10 mouse cellular contexts compared by ENCODE assay signal in the genomic region with DNA sequence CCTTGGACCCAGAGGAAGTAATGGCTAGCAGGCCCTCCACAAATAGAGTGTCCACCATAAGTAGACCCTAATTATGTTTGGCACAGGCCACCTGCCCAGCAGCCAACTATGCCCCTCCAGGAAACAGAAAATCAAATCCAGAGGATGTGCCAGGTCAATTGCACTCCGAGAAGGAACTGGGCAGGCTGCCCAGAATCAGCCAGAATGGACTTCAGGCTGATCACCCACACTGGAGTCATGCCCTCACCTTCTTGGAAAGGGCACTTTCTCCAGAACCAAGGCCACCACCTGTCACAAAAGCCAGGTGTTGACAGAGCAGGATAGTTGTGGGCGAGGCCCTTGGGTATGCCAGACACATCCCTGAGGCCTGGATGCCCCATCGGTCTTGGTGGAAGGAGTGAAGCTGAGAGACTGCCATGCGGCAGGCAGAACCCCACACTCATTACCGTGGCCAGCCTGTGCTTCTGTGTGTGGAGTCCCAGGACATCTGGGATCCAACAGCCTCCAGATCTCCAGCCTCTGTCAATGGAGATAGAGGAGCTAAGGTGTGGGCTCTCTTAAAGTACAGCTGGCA.
DNase-seq lines count a peak whose midpoint lies in the region; ATAC-seq and TF ChIP-seq lines count a peak whose summit lies in the region.
"Had no signal": no experiment of that assay in that cellular context is flagged by ENCODE, and none has a peak within 500 bp of the region (broad histone marks: within the 10 kb centered on the region; RNA-seq: fewer than 3 reads in every experiment).

No protein-coding gene starts in this region.

- ATAC-seq in heart, embryonic 11.5 days (replicated peaks; ENCODE audit: insufficient number of reproducible peaks, low FRiP score, low TSS enrichment): no peak

- H3K27me3 ChIP-seq in heart, adult 2 months (ENCODE audit: control insufficient read depth, insufficient read depth, low read length): no peaks in the 10 kb centered on the region
- no peaks in the 10 kb centered on the region for H3K27me3 ChIP-seq in heart, embryonic 11.5 days (ENCODE audit: control insufficient read depth, insufficient read depth, low read length)
- no peaks in the 10 kb centered on the region for H3K27me3 ChIP-seq in limb, embryonic 10.5 days (ENCODE audit: low read depth, poor library complexity, severe bottlenecking)
- H3K27me3 ChIP-seq: megakaryocyte, embryonic 14.5 days had no signal

- H3K36me3 ChIP-seq in heart, adult 2 months (ENCODE audit: control insufficient read depth, insufficient read depth, low read length): no peaks in the 10 kb centered on the region
- H3K36me3 ChIP-seq in heart, embryonic 11.5 days (ENCODE audit: control insufficient read depth, insufficient read depth, low read length): no peaks in the 10 kb centered on the region
- H3K36me3 ChIP-seq in limb, embryonic 10.5 days: no peaks in the 10 kb centered on the region

- TF ChIP-seq POLR2A in heart, adult 2 months (IDR thresholded peaks at IDR 0.05; ENCODE audit: insufficient read depth, low read depth, low read length): no peak

- no peak for TF ChIP-seq CTCF in heart, adult 2 months (IDR thresholded peaks at IDR 0.05)

- no peaks in the 10 kb centered on the region; the same call in 1 of the 2 replicates for H3K4me1 ChIP-seq in heart, adult 2 months (ENCODE audit: control insufficient read depth, insufficient read depth, low read length)
- H3K4me1 ChIP-seq in heart, embryonic 11.5 days (ENCODE audit: control insufficient read depth, insufficient read depth, low read length): 0 out of 2 replicates have a peak, but pooled peaks cover 2% of the 10 kb centered on the region
- H3K4me1 ChIP-seq in limb, embryonic 10.5 days: peaks cover 8% of the 10 kb centered on the region; the same call in 1 of the 2 replicates

- no peak overlapping the region for H3K4me3 ChIP-seq in heart, adult 2 months
- H3K4me3 ChIP-seq in heart, embryonic 11.5 days (ENCODE audit: low read depth, low read length): no peak overlapping the region
- no peak overlapping the region for H3K4me3 ChIP-seq in limb, embryonic 10.5 days
- H3K4me3 ChIP-seq: megakaryocyte, embryonic 14.5 days had no signal

- TF ChIP-seq EP300 in heart, adult 2 months (IDR thresholded peaks at IDR 0.05; ENCODE audit: insufficient read depth, low read depth, low read length): 0 out of 2 replicates have a peak, but pooled peaks have one; percentile 46

- 54% methylated on average over 5 of the region's 5 CpGs for WGBS in heart, adult 2 months
- 80% methylated on average over 5 of the region's 5 CpGs for WGBS in heart, embryonic 11.5 days (ENCODE audit: insufficient replicate concordance)
- 92% methylated on average over 5 of the region's 5 CpGs for WGBS in limb, embryonic 10.5 days

- DNase-seq in heart, adult 2 months: peak; percentile 62 to 78
- DNase-seq in right cerebral cortex, postnatal 4 days: peak; percentile 30
- no peak for DNase-seq in right cerebral cortex, postnatal 36 days (ENCODE audit: low spot score in 2 of 2)
- peak; percentile 83 for DNase-seq in kidney, postnatal 10 days
- DNase-seq in embryo, embryonic 11 days: no peak
- DNase-seq in c-Kit-positive CD71-positive TER-119-positive erythroid progenitor cells, embryonic 14.5 days (ENCODE audit: low spot score): no peak
- no peak for DNase-seq in limb, embryonic 10.5 days (ENCODE audit: low spot score)
- DNase-seq: right cerebral cortex, postnatal 14 days had no signal

- no peaks in the 10 kb centered on the region for H3K9me3 ChIP-seq in heart, embryonic 11.5 days (replicated peaks; ENCODE audit: control insufficient read depth, low read length)
- no peaks in the 10 kb centered on the region for H3K9me3 ChIP-seq in limb, embryonic 10.5 days (replicated peaks)

- H3K27ac ChIP-seq in heart, adult 2 months: no peak overlapping the region
- H3K27ac ChIP-seq in heart, embryonic 11.5 days (ENCODE audit: low read depth, low read length): no peak overlapping the region
- no peak overlapping the region for H3K27ac ChIP-seq in limb, embryonic 10.5 days

- intact Hi-C loops in heart, adult 2 months (cut with DNase I): no loop called here

- no peak overlapping the region for H3K4me2 ChIP-seq in heart, embryonic 11.5 days

- no peaks in the 10 kb centered on the region for H3K79me2 ChIP-seq in heart, adult 2 months (replicated peaks; ENCODE audit: control insufficient read depth, insufficient read depth, low read length)

- H3K9ac ChIP-seq in heart, adult 2 months (ENCODE audit: low read depth, low read length): no peak overlapping the region
- no peak overlapping the region for H3K9ac ChIP-seq in heart, embryonic 11.5 days (ENCODE audit: low read depth, low read length)

Comparison
In these comparisons a context has a peak if more than half of its experiments do, and no peak if none do; other contexts are left out.
1. DNase-seq: peak in heart, adult 2 months (2 of 2), right cerebral cortex, postnatal 4 days (single experiment) and kidney, postnatal 10 days (single experiment); none in right cerebral cortex, postnatal 36 days (0 of 2), embryo, embryonic 11 days (single experiment), c-Kit-positive CD71-positive TER-119-positive erythroid progenitor cells, embryonic 14.5 days (single experiment) and limb, embryonic 10.5 days (single experiment).